Mouse (Mus musculus): ENCODE data around the gene BC051019. TPM values are rescaled to one million over a fixed set of nuclear protein-coding genes. Genes with fewer than 3 reads are reported as not detected.

BC051019 gene
- total RNA-seq, 2 experiments from 2014 or later, result not detected

DNA sequence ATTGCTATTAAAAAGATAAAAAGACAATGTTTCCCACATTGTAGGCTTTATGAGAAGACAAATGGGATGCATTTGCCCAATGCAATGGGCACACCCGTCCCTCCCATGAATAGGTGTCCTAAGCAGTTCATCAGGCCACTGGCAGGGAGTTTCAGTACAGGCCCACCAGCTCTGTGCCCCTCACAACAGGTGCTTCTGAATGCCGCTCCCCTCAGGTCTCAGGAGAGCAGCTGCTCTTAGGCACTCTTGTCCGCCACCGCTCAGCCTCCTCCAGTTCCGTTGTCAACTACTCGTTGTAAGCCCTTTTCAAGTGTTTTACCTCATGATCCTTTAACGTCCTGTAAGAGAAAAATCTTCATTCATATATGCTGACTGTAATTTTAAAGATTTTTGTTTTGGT is 11.5 kb downstream of the BC051019 start:
- no peak for ATAC-seq (replicated peaks; ENCODE audit: low FRiP score, poor library complexity, severe bottlenecking)

DNA sequence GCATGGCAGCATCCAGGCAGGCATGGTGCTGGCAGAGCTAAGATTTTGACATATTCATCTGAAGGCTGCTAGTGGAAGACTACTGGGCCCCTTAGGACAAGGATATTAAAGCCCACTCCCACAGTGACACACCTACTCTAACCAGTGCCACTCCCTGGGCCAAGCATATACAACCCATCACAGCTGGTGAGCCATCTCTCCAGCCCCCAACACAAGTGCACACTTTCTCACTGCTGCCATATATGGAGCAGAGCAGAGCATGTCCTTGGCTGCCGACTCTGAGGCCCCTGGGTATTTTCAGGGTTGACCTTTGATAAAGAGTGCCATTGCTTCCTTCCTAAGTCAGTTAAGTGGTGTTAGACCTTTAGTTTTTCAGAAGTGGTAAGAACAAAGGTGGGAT is 13.6 kb downstream of the BC051019 start:
- no peak for ATAC-seq (replicated peaks; ENCODE audit: low FRiP score, poor library complexity, severe bottlenecking)

DNA sequence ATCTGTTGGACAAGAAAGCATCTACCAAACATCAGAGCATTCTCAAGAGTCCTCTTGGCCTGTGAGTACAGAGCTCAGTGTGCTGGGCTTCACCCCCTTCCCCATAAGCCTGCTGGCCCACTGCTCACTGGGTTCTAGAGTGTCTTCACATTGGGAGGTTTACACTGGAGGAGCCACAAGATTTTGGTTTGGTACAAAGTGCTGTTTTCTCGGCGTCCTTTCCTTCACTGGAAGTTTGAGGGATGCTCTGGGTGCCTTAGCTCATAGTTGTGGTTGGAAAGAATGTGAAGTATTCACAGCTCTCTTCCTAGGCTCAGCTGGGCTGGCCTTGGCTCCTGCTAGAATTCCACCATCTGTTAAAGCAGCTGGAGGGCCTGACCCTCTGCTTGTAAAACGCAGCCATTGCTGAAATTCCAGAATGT is 14.7 kb downstream of the BC051019 start:
- no peak for ATAC-seq (replicated peaks; ENCODE audit: low FRiP score, poor library complexity, severe bottlenecking)

- ATAC-seq (replicated peaks; ENCODE audit: low FRiP score, poor library complexity, severe bottlenecking), result 0 out of 2 replicates have a peak, but pooled peaks have one; percentile 52
Observed at GRCm38 (mm10) chr7:109707023-109707785, 16.4 kb downstream of the BC051019 start.

DNA sequence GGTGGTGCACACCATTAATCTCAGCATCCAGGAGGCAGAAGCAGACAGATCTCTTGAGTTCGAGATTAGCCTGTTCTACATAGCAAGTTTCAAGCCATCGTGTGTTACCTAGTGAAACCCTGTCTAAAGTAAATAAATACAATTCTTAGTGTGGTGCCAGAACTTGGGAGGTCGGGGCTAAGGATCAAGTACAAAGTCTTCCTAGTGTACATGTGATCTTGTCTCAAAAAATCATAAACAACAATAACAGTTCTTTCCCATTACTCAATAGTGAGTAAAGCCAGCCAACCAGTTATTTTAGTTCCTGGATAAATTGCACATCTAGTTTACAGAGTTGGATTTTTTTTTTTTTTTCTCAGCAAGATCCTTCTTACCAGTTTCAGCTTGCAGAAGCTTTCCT is 19.2 kb downstream of the BC051019 start:
- ATAC-seq (replicated peaks; ENCODE audit: low FRiP score, poor library complexity, severe bottlenecking), result no peak

- peak; percentile 51 for ATAC-seq (replicated peaks; ENCODE audit: low FRiP score, poor library complexity, severe bottlenecking)
Observed at GRCm38 (mm10) chr7:109704016-109704377, 19.7 kb downstream of the BC051019 start.

DNA sequence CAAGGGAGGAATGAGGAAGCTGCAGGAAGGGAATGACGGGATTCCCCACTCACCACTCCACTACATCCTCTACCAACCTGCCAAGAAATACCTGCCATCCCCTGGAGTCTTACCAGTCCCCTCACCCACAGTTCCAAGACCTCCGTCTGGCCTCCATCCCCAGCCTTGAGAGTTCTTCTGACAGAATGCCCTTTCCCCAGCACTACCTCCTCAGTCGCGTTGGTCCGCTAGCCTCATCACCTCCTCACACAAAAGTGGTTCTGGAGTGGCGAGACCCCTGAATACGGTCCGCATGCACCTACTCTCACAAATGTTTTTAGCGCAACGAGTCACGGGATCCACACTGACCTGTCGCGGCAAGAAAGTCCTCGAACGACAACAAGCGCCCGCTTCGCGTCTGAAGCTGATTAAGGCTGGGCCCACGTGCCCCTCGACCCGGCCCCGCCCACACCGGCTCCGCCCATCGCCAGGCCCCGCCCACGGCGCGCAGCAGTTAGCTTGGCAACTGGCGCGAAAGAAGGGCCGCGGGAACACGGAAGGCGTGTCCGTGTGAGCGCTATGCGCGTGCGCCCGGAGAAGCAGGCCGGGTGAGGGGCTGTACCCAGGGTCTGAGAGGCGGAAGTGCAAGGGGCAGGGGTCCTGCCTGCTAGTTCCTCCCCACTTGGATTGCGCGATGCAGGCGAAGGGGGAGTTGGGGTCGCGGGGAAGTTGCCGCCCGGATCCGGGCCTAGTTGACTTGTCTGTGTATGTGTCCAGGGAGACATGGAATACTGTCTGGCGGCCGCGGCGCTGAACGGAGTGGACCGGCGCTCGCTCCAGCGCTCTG is 20.2 kb downstream of the BC051019 start, which contains the start of the genes St5 and Akip1:
Gene St5, minus strand, starts transcription at position 416 of the 826 bp plus-strand sequence.
Gene Akip1, plus strand, starts transcription at position 501 of the 826 bp plus-strand sequence.
- ATAC-seq (replicated peaks; ENCODE audit: low FRiP score, poor library complexity, severe bottlenecking), result peak; percentile 92

GRCm38 (mm10) chr7:109702721-109703120 is 20.9 kb downstream of the BC051019 start:
- no peak for ATAC-seq (replicated peaks; ENCODE audit: low FRiP score, poor library complexity, severe bottlenecking)

- no peak for ATAC-seq (replicated peaks; ENCODE audit: low FRiP score, poor library complexity, severe bottlenecking)
Observed at GRCm38 (mm10) chr7:109700213-109700612, 23.4 kb downstream of the BC051019 start.

DNA sequence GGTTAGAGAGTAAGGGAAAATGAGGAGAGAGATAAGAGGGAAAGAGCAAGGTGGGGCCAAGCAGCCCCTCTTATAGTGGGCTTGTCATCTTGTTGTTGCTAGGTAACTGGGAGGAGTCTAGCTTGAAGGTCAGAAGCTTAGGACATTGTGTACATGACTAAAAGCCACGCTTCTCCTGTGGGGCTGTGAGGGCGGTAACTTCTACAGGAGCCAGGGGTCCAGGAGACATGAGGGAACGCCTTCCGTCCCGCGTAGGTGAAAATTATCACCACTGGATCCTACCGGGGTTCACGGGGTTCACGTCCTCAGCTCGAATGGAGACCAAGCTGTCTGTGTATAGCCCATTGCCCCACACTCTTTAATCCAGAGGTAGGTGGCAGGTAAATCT is 28.3 kb downstream of the BC051019 start:
- no peak for ATAC-seq (replicated peaks; ENCODE audit: low FRiP score, poor library complexity, severe bottlenecking)

DNA sequence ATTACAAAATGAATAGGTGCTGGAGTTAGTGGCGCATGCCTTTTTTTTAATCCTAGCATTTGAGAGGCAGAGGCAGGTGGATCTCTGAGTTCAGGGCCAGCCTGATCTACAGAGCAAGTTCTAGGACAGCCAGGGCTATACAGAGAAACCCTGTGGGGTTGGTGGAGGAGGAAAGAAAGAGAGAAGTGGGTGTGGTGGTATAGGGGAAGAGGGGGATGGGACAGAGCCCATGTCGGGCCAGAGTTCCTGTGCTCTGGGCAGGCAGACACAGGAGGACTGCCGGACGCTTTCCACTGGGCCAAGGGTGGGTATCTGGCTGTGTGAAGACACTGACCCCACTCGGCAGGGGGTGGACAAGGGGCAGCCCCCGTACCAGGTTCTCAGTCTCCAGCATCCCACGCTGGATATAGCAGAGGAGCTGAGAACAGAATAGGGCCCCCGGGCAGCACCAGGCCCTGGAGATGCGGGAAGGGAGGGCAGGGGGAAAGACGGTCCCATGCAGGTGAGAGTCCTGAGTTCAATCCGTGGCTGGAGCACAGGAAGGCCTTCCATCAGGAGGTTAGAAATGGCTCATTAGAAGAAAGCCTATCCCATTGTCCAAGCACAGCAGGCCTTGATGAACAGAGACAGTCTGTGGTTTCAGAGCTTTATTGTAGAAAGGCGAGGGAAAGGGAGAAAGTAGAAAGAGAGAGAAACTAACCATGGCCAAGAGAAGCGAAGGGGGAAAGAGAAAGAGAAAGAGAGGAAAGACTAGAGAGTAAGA is 28.9 kb downstream of the BC051019 start:
- ATAC-seq (replicated peaks; ENCODE audit: low FRiP score, poor library complexity, severe bottlenecking), result no peak

- ATAC-seq (replicated peaks; ENCODE audit: low FRiP score, poor library complexity, severe bottlenecking), result no peak
Observed at GRCm38 (mm10) chr7:109690961-109691360, 32.7 kb downstream of the BC051019 start.

GRCm38 (mm10) chr7:109690101-109690500 is 33.5 kb downstream of the BC051019 start:
- ATAC-seq (replicated peaks; ENCODE audit: low FRiP score, poor library complexity, severe bottlenecking), result no peak

- ATAC-seq (replicated peaks; ENCODE audit: low FRiP score, poor library complexity, severe bottlenecking), result no peak
Observed at GRCm38 (mm10) chr7:109686585-109687128, 37.0 kb downstream of the BC051019 start.

DNA sequence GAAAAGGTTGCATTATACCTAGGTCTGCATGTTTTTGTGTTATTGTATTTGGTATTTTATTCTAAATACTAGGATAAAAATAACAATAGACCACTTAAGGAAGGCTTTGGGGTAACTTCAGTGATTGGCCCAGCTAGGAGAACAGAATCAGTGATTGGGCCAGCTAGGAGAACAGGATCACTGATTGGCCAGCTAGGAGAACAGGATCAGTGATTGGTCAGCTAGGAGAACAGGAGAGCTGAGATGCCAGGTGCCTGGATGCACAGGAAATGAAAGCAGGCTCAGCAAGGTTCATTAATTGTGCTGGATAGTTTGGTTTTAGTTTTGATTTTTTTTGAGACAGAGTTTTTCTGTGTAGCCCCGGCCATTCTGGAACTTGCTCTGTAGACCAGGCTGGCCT is 42.8 kb downstream of the BC051019 start:
- ATAC-seq (replicated peaks; ENCODE audit: low FRiP score, poor library complexity, severe bottlenecking), result no peak

DNA sequence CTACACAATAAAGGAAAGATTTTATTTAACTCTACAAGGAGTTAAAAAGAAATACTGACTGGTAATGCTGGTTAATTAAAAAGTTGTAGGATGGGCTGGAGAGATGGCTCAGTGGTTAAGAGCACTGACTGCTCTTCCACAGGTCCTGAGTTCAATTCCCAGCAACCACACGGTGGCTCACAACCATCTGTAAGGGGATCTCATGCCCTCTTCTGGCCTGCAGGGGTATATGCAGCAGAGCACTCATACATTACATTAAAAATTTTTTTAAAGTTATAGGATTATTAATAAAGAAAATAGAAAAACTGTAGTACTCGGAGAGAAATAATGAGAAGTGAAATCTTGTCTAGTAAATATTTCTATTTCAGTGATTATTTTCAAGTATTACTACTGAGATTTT is 43.4 kb downstream of the BC051019 start:
- no peak for ATAC-seq (replicated peaks; ENCODE audit: low FRiP score, poor library complexity, severe bottlenecking)

DNA sequence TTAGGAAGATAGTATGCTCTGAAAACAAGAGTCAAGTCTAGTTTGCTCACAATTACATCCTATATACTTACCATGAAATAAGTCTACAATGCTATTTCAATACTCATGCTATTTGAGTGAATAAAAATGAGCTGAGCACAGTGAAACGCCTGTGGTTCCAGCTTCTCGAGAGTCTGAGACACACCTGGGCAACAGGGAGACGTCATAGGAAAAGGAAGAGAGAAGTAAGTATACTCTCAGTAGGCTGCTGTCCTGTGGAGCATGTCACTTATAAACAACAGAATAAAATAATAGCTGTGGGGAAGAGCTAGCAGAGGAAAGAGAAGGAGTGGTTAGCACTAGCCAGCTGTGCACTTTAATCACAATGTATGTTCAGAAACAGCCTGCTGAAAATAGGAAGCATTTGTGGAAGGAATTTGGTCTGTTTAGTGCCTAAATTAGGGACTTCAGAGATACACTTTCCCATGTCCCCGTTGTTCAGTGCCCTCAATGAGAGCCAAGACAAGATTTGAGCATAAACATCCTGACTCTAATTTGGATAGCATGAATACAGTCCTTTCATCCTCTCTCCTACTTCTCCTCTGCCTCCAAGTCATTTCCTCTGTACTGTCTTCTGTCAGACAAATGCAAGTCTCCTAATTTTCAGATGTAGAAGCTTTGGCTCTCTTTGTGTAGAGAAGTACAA is 48.6 kb downstream of the BC051019 start:
- no peak for ATAC-seq (replicated peaks; ENCODE audit: low FRiP score, poor library complexity, severe bottlenecking)

GRCm38 (mm10) chr7:109671581-109672471 is 51.8 kb downstream of the BC051019 start:
- ATAC-seq (replicated peaks; ENCODE audit: low FRiP score, poor library complexity, severe bottlenecking), result no peak

Data from erythroid progenitor cell, adult 5-6 weeks (primary cell).